Mouse (Mus musculus): Measurements from ENCODE around the gene Cdx2. TPM values are rescaled to one million over a fixed set of nuclear protein-coding genes. Genes with fewer than 3 reads are reported as not detected.

Cdx2 gene
- 0.11 and 0.15 TPM in 2 replicates for polyA plus RNA-seq (2012; rRNA removed)

DNA sequence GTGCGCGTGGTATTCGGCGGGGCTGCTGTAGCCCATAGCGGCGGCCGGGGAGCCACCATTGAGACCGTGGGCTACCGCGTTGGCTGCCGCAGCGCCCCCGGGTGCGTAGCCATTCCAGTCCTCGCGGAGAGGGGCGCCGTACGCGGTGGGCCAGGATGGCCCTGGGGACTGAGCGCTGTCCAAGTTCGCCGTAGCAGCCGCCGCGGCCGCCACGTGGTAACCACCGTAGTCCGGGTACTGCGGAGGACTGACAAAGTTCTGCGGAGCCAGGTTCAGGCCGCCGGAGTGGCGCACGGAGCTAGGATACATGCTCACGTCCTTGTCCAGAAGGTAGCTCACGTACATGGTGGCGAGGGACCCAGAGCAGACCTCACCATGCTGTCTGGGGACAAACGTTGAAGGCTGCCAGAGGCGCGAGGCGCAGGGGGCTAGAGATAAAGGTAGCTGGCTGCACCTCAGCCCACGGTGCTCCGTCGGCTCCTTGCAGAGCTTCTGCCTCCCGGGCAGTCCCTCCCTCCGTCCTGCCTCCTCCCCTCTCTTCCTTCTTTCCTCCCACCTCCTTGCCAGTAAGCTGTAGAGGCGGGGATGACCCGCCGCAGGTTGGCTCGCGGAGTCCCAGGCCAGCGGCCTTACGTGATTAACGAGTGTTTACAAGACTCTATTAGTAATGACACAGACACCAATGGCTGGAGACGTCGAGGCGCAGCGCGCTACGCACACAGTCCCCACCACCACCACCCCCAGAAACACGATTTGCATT is at the start of gene Cdx2:
TSS of gene Cdx2 (minus strand) at position 633 of the 760 bp plus-strand sequence.
- DNase-seq (ENCODE audit: low read depth) = no peak

DNA sequence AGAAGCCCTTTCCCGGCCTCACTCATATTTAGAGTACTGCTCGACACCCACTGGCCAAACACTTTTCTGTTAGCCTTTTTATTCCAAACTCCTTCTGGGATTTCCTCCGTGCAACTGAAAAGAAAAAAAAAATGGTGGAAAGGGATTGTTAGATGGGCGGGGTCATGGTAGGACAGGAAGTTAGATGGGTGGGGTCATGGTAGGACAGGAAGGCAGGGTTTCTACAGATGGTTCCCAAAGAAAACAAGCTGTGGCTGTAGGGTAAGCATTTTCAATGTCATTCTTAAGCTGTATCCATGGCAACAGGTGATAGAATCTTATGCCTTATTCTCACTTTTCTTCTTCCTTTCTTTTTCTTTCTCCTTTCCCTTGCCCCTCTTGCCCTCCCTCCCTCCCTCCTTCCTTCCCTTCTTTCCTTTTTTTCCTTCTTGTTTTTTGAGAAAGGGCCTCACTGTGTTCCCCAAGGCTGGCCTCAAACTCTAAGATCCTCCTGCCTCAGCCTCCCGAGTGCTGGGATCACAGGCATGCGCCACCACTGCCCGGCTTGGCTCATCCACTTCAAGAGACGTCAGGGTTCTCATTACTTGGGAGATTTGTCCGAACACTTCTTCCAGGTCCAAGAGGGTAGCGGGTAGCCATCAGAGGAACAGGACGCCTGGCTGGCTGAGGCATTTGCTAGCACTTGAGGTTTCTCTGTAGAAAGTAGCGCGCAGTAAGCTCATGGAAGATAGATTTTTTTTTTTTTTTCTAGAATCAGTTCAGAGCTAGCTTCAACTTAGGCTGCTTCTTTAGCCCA is 49.4 kb upstream of the Cdx2 start:
- no peak for DNase-seq (ENCODE audit: low read depth)

DNA sequence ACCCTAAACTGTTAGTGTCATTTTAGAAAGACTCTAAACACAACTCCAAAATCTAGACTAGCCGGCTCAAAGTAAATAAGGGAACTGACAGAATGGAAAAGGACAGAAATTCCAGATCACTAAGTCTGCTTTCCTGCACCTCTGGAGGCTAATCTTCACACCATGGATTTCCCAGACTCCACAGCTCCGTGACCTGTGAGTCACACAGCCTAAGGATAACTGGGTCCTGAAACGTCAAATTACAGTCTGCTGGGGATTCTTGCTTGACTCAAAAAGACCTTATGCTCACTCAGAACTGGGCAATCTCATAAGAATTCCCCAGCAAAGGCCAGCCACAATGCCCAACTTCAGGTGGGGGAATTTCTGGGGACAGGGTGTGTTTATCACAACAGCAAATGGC is 48.7 kb upstream of the Cdx2 start:
- no peak for DNase-seq (ENCODE audit: low read depth)

DNA sequence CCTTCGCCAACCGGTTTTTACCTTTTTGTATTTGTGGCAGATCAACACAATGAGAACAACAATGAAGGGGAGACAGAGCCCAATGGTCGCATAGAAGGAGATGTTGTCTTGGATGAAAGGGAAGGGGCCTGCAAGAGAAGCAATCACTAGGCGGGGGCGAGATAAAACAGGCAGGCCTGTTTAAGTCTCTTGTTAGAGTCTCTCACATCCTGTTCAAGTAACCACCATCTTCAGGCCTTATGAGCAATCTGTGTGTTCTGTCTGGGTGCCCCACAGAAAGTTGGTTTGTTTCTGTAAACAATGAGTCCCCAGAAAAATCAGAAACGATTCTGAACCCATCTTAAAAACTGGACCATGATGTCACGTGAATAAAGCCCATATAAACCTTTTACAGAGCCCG is 47.9 kb upstream of the Cdx2 start:
- DNase-seq (ENCODE audit: low read depth) = no peak

DNA sequence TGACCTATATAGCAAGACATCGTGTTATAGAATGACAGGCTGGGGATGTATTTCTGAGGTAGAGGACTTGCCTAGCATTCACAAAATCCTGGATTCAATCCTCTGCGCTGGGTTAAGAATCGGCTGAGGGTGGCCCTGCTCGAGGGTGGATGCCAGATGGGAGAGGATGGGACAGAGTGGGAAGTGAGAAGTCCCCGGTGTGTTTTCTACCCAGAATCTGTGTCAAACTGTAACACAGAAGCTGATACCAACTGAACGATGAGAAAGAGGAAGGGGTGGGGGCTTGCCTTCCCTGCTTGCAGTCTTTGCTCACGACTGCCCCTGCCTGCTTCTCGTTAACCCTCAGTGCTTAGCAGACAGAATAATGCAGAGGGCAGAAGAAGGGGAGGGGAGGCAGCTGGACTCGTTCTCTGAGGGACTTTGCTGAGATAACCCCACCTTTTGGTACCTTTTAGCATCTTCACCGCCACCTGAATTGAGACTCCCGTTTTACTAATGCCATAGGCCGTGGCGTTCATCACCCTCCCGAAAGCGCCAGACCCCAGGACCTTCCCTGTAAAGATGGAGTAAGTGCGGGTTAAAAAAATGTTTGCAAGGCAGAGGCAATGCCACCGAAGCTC is 47.2 kb upstream of the Cdx2 start:
- DNase-seq (ENCODE audit: low read depth) = no peak

DNA sequence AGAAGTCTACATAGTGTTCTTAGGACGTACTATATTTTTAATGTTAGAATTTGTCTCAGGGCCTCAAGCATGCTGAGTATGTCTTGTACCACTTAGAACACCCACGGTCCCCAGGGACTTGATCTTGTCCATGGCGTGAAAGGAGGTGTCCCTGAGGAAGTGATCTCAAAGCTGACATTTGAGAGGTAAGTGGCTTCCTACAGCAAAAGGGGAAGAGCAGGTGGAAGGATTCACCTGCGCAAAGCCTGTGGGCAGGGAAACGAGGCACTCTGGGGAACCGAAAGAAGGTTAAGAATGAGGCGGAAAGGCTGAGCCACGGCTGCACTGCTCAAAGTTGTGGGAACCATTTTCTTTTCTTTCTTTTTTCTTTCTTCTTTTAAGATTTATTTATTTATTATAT is 44.9 kb upstream of the Cdx2 start:
- DNase-seq (ENCODE audit: low read depth) = no peak

DNA sequence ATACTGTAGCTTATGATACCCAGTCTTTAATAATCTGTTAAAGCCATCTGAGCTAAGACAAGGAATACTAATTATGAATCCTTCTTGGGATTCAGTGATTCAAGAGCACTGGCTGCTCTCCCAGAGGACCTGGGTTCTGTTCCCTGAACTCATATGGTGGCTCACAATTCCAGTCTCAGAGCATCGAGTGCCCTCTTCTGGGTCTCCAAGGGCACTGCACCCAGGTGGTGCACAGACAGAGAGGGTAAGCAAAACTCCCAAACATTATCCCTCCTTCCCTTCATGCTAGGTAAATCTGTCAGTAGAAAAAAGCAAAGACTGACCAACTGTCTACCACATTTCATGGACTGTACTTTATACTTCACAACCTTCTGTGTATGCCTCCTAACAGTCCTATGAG is 38.9 kb upstream of the Cdx2 start:
- no peak for DNase-seq (ENCODE audit: low read depth)

DNA sequence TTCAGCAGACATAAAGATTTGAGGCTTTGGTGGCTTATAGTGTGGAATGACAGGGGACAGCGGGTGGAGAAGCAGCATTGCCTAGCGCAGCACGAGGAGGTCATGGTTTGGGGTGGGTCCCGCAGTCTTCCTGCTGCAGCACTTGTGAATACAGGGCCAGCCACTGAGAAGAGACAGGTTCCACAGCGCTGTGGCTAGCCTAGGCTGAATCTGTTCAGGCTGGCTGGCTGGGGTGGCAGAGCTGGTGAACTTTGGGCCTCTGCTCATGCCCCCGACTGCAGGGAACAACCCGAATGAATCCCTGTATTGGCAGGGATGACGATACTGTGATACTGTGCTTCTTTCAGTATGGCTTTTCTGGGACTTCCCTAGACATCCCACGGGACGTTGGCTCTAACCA is 36.8 kb upstream of the Cdx2 start:
- DNase-seq (ENCODE audit: low read depth) = no peak

DNA sequence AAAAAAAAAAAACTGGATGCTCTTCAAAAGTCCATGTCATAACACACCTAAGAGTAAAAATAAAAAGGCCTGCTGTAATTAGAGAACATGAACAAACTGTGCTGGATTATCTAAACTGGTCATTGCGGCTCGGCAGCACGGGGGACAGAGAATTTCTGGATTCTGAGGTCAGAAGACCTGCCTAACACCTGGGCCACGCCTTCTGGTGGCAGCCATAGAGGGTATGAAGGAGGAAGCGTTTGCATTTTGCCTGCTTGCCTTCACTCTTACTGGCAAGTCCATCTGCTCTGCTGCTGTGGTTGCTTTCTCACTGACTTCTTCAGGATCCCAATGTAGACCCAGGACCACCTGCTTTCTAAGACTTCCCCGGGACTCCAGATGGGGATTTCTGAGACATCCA is 35.8 kb upstream of the Cdx2 start:
- no peak for DNase-seq (ENCODE audit: low read depth)

DNA sequence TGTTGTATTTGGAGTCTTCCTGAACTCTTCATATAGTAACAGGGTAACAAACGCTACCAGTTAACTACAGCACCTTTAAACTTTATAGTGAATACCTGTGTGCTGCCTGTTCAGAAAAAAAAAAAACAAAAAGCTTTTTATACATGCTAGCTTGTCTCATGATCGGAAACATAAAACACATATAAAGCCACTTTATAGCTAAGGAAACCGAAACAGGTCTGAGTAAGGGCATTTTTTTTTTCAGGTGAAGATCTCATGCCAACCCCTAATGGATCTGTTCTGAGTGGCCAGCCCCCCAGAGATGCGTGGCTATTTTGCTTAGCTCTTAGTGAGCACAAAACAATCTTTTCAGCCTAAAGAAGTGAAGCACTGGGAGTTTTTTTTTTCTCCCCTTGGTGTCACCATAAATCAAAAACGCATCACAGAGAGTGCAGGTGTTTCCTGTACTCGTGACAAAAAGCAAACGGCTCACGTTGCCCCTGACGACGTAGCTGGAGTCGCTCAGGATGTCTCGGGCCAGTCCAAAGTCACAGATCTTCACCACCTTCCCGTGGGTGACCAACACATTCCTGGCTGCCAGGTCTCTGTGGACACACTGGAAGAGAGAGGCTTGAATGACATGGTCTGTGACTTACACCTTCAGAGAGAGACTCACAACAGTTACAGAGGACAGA is 33.8 kb upstream of the Cdx2 start:
- DNase-seq (ENCODE audit: low read depth) = no peak

DNA sequence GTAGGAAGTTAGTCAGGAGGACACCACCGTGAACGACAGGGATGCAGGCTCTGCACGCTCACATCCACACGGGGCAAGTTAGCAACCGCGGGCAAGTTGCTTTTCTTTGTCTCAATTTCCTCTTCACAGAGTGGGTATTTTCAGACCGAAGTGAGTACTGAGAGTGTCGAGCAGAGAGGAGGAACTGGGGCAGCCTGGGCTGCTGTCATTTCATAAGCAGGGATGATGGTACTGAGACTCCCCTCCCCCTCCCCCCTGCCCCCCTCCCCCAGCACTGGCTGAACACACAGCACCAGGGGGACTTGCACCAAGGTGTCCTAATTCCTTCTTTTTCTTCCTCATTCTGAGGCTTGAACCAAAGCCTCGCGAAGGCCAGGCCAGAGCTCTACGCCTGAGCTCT is 32.5 kb upstream of the Cdx2 start:
- no peak for DNase-seq (ENCODE audit: low read depth)

DNA sequence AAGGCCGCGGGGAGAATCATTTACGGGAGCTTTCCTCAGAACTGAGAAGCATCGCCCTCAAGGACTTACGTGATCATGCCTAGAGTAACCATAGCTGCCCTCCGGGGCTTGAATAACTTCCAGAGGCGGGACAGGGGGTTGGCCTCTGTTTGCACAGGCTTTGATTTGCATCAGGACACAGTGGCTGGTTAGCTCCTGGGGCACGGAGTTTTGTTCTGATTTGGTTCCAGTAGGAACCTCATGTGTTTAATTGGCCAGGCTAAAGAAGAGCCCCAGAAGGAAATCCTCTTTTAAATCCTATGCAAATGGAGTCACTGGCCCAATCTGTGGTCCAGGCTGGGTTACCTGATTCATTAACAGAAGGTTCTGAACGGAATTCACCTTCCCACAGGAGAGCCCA is 31.9 kb upstream of the Cdx2 start:
- no peak for DNase-seq (ENCODE audit: low read depth)

DNA sequence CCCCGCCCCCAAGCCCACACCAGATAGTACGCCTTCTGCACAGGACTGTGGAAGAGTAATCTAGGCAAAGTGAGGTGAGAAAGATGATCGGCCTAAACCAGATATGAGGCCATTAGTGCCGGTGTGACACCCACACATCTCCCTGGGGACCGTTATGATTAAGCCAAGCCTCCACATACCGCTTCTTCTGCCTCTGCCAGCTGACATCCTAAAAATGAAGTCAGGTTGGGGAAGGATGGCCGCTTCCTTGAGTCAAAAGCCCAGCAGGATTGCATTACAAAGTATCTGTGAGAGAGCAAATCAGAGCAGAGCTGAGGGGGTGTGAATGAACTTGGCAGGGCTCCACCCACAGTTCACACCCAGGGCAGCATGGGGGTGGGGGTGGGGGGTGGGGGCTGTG is 25.6 kb upstream of the Cdx2 start:
- no peak for DNase-seq (ENCODE audit: low read depth)

DNA sequence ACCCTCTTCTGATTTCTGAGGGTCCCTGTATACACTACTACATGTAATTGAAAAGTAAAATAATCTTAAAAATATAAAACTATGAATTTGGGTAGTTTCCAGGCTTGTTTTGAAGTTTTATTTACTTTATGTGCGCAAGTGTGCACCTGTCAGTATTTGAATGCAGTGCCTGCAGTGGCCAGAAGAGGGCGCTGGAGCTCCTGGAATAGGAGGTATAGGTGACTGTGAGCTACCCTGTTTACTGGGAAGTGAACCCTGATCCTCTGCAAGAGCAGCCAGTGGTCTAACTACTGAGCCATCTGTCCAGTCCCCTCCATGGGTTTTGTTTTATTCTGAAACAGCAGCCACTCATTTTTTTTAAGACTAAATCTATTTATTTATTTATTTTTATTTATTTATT is 24.5 kb upstream of the Cdx2 start:
- DNase-seq (ENCODE audit: low read depth) = no peak

DNA sequence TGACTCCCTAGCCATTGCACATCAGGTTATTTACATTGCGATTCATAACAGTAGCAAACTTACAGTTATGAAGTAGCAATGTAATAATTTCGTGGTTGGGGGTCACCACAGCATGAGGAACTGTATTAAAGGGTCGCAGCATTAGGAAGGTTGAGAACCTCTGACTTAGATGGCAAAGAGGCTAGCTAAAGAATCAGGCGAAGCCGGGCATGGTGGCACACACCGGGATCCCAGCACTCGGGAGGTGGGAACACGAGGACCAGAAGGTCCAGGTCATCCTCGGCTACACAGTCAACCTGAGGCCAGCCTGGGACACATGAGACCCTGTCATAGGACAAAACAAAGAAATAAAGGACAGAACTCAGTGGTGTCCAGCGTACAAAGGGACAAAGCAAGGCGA is 22.9 kb upstream of the Cdx2 start:
- DNase-seq (ENCODE audit: low read depth) = no peak

DNA sequence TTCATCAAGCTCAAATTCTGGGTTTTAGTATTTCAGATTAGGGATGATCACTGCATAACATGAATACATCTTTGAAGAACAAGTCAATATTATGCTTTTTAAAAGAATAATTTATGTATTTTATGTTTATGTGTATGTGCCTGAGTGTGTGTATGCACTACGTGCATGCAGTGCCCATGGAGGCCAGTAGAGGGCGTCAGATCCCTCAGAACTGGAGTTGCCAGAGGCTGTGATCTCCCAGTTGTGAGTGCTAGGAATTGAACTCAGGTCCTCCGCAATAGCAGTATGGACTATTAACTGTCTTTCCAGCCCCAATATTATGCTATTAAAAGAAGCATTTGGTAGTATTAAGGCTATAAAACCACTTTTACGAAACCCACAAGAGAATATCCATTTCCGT is 20.6 kb upstream of the Cdx2 start:
- no peak for DNase-seq (ENCODE audit: low read depth)

DNA sequence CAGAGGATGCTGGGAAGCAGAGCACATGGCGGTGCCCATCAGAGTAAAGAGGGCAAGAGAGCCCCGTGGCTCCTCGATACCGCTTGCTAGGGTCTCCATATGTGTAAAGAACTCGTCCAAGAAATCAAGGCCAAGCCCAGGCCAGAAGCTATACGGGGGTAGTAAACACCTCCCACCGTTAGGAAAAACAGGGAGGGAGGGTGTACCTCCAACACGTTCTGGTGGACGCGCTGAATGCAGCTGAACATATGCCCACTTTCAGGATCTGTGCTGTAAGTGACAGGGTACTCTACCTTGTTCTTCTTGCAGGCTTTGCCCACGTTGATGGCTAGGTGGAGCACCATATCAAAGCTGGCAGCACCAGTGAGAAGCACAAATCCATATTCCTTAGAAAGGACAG is 18.9 kb upstream of the Cdx2 start:
- no peak for DNase-seq (ENCODE audit: low read depth)

DNA sequence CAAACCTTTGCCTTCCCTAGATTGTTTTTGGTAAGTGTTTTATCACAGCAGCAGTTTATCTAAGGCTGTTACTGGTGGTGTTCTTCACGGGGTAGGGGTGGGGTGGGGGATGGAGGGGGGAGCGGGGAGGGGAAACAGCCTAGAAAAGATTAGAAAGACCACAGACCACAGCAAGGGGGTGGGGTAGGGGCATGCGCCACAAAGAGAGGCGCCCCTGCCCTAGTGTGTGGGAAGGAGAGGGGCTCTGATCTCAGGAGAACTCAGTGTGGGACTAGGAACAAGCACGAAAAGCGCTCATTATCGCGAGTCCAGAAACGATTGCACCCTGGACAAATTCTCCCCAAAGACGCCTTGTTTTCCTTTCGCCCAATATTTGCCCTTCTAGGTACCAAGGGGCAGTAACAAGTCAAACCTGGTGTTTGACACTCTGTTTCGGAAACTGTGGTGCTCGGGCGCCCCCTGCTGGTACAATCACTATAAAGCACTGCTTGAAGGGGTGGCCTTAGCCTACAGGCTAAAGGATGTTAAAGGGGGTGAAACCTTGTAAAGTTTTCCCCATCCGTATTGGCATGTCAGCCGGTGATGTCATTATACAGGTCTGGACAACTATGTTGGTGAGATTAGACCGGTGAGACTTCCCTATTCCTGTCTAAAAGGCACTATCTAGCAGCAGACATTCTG is 16.3 kb upstream of the Cdx2 start:
- no peak for DNase-seq (ENCODE audit: low read depth)

DNA sequence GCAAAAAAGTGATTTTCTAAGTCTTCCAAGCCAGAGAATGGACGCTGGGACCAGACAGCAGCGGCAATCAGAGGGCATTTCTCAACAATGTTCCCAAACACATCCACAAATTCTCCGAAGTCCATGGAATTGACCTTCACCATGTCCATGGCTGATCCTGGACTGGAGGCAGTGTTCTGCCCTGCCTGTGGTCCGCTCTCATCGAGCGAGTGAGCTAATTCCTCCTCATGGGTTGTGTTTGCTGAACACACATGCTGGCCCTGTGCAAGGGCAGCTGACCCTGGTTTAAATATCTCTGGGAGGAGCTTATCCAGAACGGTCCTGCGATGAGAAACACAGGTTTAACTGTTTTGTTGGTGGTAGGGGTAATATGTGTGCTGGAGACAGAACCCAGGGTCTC is 15.1 kb upstream of the Cdx2 start, which contains the start of gene Urad:
TSS of gene Urad (minus strand) at position 258 of the 400 bp plus-strand sequence.
- no peak for DNase-seq (ENCODE audit: low read depth)

DNA sequence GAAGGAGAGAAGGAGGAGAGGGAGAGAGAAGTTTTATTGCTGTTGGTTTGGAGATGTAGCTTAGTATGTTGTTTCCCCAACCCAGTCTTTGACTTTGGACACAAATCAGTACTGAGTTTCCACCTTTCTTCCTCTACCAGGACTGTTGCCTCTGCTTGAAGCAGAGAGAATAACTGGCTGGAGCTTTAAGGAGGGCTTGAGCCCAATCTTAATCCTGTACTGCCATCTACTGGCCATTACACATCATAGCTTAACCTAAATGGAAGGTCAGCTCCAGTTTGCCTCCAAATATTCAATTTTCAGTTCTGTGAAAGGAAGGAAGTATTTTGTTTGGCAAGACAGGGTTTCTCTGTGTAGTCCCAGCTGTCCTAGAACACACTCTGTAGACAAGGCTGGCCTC is 12.6 kb upstream of the Cdx2 start:
- no peak for DNase-seq (ENCODE audit: low read depth)

DNA sequence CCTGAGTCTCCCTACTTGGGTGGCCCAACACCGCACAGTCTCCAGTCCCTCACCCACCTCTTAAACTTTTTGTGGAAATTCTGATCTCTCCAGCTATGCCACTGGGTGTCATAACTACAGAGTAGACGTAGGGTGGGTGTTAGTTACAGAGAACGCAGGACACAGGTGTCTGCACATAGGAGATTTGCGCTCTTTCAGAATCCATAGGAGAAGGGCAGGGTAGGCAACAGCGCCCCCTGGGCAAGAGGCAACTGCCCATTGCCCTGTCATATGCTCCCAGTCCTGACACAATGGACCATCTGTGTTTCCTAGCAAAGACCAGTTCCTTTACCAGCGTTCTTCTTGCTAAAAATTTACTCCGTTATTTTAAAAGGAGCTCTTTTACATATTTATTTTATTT is 10.9 kb upstream of the Cdx2 start:
- DNase-seq (ENCODE audit: low read depth) = no peak

DNA sequence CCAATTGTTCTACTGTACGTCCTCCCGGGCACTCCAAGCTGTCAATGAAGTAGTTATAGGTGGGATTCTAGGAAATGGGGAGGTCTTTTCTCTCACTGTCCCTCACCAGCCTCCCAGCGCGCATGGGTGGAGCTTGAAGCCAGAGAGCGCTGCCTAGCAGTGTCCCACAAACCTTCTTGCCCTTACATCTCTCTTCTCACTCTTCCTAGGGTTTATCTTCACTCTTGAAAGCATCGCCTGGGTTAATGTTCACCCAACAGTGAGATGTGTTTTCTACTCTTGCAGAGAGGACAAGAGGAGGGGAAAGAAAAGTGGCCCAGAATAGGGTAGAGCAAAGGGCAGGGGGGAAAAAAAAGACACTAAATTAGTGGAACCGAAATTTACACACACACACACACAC is 10.3 kb upstream of the Cdx2 start:
- DNase-seq (ENCODE audit: low read depth) = no peak

All from gonadal fat pad, adult 2 months (tissue).